Mouse (Mus musculus): ENCODE data around the gene Cenpe. TPM values are rescaled to one million over a fixed set of nuclear protein-coding genes. Genes with fewer than 3 reads are reported as not detected.

Cenpe gene
- polyA plus RNA-seq, 2 experiments: 25.2 to 26.8 TPM

DNA sequence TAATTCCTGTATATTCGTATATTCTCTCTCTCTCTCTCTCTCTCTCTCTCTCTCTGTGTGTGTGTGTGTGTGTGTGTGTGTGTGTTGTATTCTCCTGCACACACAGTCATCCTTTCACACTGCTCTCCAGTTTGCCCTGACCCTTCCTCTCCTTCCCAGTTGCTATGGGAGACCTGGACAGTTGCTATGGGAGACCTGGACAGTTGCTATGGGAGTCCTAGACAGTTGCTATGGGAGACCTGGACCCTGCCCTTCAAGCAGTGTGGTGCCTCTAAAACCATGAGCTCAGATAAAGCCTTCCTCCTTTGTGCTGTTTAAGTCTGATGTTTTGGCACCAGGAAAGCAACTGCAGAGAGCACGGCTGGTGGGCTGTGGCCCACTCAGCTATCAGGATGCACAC, 101.4 kb downstream of the Cenpe start:
- H3K27me3 ChIP-seq (ENCODE audit: control insufficient read depth, insufficient read depth, low read length): no peaks in the 10 kb centered on the region
- 85% methylated on average over 2 of the region's 2 CpGs for WGBS
- H3K4me1 ChIP-seq (ENCODE audit: control insufficient read depth, insufficient read depth, low read length): no peaks in the 10 kb centered on the region
- TF ChIP-seq POLR2A (IDR thresholded peaks at IDR 0.05; ENCODE audit: borderline replicate concordance, extremely low read depth, insufficient read depth, insufficient read length): no peak
- no peak overlapping the region for H3K4me3 ChIP-seq (replicated peaks; ENCODE audit: low read length)
- ATAC-seq (ENCODE audit: low FRiP score, low read depth) (no peak), DNase-seq (ENCODE audit: low spot score) (no peak)
- H3K9me3 ChIP-seq (ENCODE audit: control insufficient read depth, low read length): peaks cover 5% of the 10 kb centered on the region; the same call in 1 of the 2 replicates
- H3K4me2 ChIP-seq (replicated peaks; ENCODE audit: low read depth, low read length, severe bottlenecking): no peak overlapping the region
- no peak overlapping the region for H3K9ac ChIP-seq (ENCODE audit: low read depth, low read length, severe bottlenecking)
- H3K27ac ChIP-seq (replicated peaks; ENCODE audit: low read depth, low read length): no peak overlapping the region
- H3K36me3 ChIP-seq (ENCODE audit: control insufficient read depth, insufficient read depth, low read length): no peaks in the 10 kb centered on the region

DNA sequence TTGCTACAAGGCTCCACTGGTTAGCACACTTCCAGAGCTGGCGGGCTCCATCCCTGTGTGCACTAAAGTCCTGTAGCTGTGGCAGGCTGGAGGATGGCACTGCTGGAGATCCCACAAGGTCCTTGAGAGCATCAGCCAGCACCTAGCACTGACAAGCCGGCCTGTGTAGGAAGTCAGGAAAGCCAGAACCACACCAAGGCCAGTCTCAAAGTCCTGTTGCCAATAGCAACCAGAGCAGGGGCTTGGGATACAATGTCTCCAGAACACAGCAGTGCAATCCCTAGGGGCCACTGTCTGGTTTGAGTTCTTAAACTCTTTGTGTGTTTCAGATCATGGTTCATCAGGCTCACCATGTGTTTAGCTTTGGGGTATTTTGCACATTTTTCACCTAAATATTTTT, 102.5 kb downstream of the Cenpe start:
- no peak; the same call in 1 of the 2 replicates for ATAC-seq (ENCODE audit: low FRiP score, low read depth)
- H3K9ac ChIP-seq (ENCODE audit: low read depth, low read length, severe bottlenecking): no peak overlapping the region
- no peaks in the 10 kb centered on the region for H3K27me3 ChIP-seq (ENCODE audit: control insufficient read depth, insufficient read depth, low read length)
- H3K9me3 ChIP-seq (ENCODE audit: control insufficient read depth, low read length): peaks cover 5% of the 10 kb centered on the region; the same call in 1 of the 2 replicates
- H3K4me3 ChIP-seq (replicated peaks; ENCODE audit: low read length): no peak overlapping the region
- H3K36me3 ChIP-seq (ENCODE audit: control insufficient read depth, insufficient read depth, low read length): no peaks in the 10 kb centered on the region
- no peak overlapping the region for H3K4me2 ChIP-seq (replicated peaks; ENCODE audit: low read depth, low read length, severe bottlenecking)
- 57% methylated on average over 2 of the region's 2 CpGs for WGBS
- no peak overlapping the region for H3K27ac ChIP-seq (replicated peaks; ENCODE audit: low read depth, low read length)
- DNase-seq (ENCODE audit: low spot score): no peak
- no peak for TF ChIP-seq POLR2A (IDR thresholded peaks at IDR 0.05; ENCODE audit: borderline replicate concordance, extremely low read depth, insufficient read depth, insufficient read length)
- no peaks in the 10 kb centered on the region for H3K4me1 ChIP-seq (ENCODE audit: control insufficient read depth, insufficient read depth, low read length)

DNA sequence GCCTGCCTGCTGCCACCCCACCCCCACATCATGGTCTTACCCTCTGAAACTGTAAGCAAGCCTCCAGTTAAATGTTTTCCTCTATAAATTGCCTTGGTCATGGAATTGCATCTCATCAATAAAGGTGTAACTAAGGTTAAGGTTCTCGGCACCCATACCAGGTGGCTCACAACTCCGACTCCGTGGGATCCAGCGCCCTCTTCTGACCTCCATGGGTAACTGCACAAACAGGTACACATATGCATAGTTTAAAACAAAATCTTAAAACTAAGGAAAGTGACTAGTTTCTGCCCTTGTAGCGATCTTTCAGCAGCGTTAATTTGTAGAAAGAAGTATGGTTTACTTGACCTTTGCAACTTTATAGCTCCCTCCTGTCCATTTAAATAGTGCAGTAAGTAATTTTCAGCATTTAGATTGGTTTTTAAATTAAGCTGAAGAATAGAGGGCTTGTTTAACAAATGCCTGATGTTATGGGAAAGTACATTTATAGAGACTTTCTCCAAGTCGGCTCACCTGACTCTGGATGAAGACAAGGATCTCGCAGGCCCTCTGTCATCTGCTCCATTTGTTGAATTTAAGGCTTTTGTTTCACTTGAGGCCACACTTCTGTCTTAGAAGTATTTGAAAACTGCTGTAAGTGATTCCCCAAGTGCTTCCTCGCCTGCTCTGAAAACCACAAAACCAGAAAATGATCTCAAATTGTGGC, 103.5 kb downstream of the Cenpe start:
- Histone ChIP-seq H3K27ac (replicated peaks; ENCODE audit: low read depth, low read length) (no peak overlapping the region), H3K36me3 (ENCODE audit: control insufficient read depth, insufficient read depth, low read length) (no peaks in the 10 kb centered on the region), H3K9me3 (ENCODE audit: control insufficient read depth, low read length) (peaks cover 5% of the 10 kb centered on the region; the same call in 1 of the 2 replicates), H3K4me3 (replicated peaks; ENCODE audit: low read length) (no peak overlapping the region), H3K9ac (ENCODE audit: low read depth, low read length, severe bottlenecking) (no peak overlapping the region), H3K4me1 (ENCODE audit: control insufficient read depth, insufficient read depth, low read length) (no peaks in the 10 kb centered on the region), H3K4me2 (replicated peaks; ENCODE audit: low read depth, low read length, severe bottlenecking) (no peak overlapping the region), H3K27me3 (ENCODE audit: control insufficient read depth, insufficient read depth, low read length) (no peaks in the 10 kb centered on the region)
- DNase-seq (ENCODE audit: low spot score): no peak
- ATAC-seq (ENCODE audit: low FRiP score, low read depth): no peak
- WGBS: 71% methylated on average over 9 of the region's 9 CpGs
- TF ChIP-seq POLR2A (IDR thresholded peaks at IDR 0.05; ENCODE audit: borderline replicate concordance, extremely low read depth, insufficient read depth, insufficient read length): no peak

DNA sequence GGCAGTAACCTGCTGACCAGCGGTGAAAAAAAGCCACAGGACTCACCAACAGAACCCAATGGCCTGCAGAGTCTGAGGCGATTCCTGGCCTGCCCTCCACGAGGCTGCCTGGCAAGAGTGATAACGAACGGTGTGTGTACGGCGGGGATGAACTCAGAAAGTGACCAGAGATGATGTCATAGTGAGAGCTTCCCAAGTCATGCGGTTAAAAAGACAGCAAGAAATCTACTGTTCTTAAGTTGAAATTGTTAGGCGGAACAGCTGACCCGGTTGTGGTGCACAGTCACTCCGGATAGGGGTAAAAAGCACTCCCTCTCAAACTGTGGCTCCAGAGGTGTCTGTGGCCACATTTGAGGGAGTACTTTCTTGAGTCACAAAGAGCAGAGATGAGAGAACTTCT, 106.0 kb downstream of the Cenpe start:
- 88% methylated on average over 11 of the region's 11 CpGs for WGBS
- Histone ChIP-seq H3K4me2 (replicated peaks; ENCODE audit: low read depth, low read length, severe bottlenecking) (no peak overlapping the region), H3K9me3 (ENCODE audit: control insufficient read depth, low read length) (peaks cover 5% of the 10 kb centered on the region; the same call in 1 of the 2 replicates), H3K27me3 (ENCODE audit: control insufficient read depth, insufficient read depth, low read length) (no peaks in the 10 kb centered on the region), H3K36me3 (ENCODE audit: control insufficient read depth, insufficient read depth, low read length) (no peaks in the 10 kb centered on the region), H3K27ac (replicated peaks; ENCODE audit: low read depth, low read length) (no peak overlapping the region), H3K9ac (ENCODE audit: low read depth, low read length, severe bottlenecking) (no peak overlapping the region), H3K4me3 (replicated peaks; ENCODE audit: low read length) (no peak overlapping the region), H3K4me1 (ENCODE audit: control insufficient read depth, insufficient read depth, low read length) (no peaks in the 10 kb centered on the region)
- no peak for DNase-seq (ENCODE audit: low spot score)
- no peak for ATAC-seq (ENCODE audit: low FRiP score, low read depth)
- no peak for TF ChIP-seq POLR2A (IDR thresholded peaks at IDR 0.05; ENCODE audit: borderline replicate concordance, extremely low read depth, insufficient read depth, insufficient read length)

Other genes with a start within 250 kb of the Cenpe start
- 11.6 and 12.2 TPM in 2 replicates for gene Bdh2, start 68.7 kb downstream of the Cenpe start, polyA plus RNA-seq (2012; rRNA removed)
- gene Bdh2, start 68.7 kb downstream of the Cenpe start, polyA plus RNA-seq (2014; fragmentation: Nextera tagmentation; extraction: Ambion mirVana): 16.8 and 24.9 TPM in 2 replicates
- gene Slc9b2, start 95.2 kb downstream of the Cenpe start, polyA plus RNA-seq (2012; rRNA removed): 2.7 and 3.5 TPM in 2 replicates
- gene Slc9b2, start 95.2 kb downstream of the Cenpe start, polyA plus RNA-seq (2014; fragmentation: Nextera tagmentation; extraction: Ambion mirVana): 3.3 and 3.8 TPM in 2 replicates
- 0.06 and 0.18 TPM in 2 replicates for gene Slc9b1, start 135.5 kb downstream of the Cenpe start, polyA plus RNA-seq (2012; rRNA removed)
- gene Slc9b1, start 135.5 kb downstream of the Cenpe start, polyA plus RNA-seq (2014; fragmentation: Nextera tagmentation; extraction: Ambion mirVana): 0.47 TPM in 1 of 2 replicates, not detected in the other
- 37.1 and 44.6 TPM in 2 replicates for gene Cisd2, start 211.4 kb downstream of the Cenpe start, polyA plus RNA-seq (2012; rRNA removed)
- gene Cisd2, start 211.4 kb downstream of the Cenpe start, polyA plus RNA-seq (2014; fragmentation: Nextera tagmentation; extraction: Ambion mirVana): 46.9 and 49.7 TPM in 2 replicates
- 376 and 429 TPM in 2 replicates for gene Ube2d3, start 225.6 kb downstream of the Cenpe start, polyA plus RNA-seq (2012; rRNA removed)
- 518 and 519 TPM in 2 replicates for gene Ube2d3, start 225.6 kb downstream of the Cenpe start, polyA plus RNA-seq (2014; fragmentation: Nextera tagmentation; extraction: Ambion mirVana)

Data from limb, embryonic 14.5 days (tissue).